Mouse (Mus musculus) megakaryocyte, embryonic 14.5 days (primary cell): ENCODE measurements at regions not wholly inside any gene's neighbourhood (a gene's known extent, or its start where the extent isn't known, plus 50 kb on each side); places are given as distances from the start of the nearest gene placed in this dataset.

ENCODE experiments used
- FLI1 ChIP-seq: IDR thresholded peaks from 2 replicates; pipeline ENCODE4 v1.6.1; 2012; ENCODE audit warnings: low read length, inconsistent platforms, mixed read lengths
- GATA1 ChIP-seq: IDR thresholded peaks from 3 replicates; pipeline ENCODE4 v1.6.1; 2012; ENCODE audit warnings: mixed read lengths, low read length, inconsistent platforms, borderline replicate concordance

DNA sequence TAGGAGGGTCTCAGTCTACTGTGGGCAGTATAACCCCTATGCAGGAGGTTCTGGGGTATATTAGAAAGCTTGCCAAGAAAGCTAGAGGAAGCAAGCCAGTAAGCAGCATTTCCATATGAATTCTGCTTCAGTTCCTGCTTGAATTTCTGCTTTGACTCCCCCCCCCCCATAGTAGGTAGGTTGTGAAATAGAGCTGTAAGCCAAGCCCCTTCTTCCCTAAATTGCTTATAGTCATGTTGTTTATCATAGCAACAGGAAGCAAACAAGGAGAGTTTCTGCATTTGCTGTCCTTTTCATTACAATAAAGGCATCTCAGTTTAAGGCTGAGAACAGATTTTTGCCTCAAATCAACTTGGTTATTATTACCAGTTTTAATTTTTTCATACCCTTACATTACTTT is 524.0 kb upstream of the Camk1g start:
- TF ChIP-seq GATA1 (no peak), FLI1 (no peak)
